Mouse (Mus musculus) gastrocnemius, adult 2 months (tissue): ENCODE measurements around the gene Hpse2. TPM values are rescaled to one million over a fixed set of nuclear protein-coding genes. Genes with fewer than 3 reads are reported as not detected.

Experiments used
- DNase-seq: peaks from one replicate; pipeline ENCODE4 v3.0.0; 2022
- H3K27ac ChIP-seq: fragments of 200-600 bp; 2 replicates; pipeline ENCODE4 v1.8.1; 2022; ENCODE audit warnings: mild to moderate bottlenecking
- H3K4me3 ChIP-seq: fragments of 200-600 bp; 2 replicates; pipeline ENCODE4 v1.8.1; 2022; ENCODE audit warnings: mild to moderate bottlenecking, moderate library complexity
- CTCF ChIP-seq: fragments of 200-600 bp; IDR thresholded peaks from 2 replicates; pipeline ENCODE4 v1.8.1; 2022; ENCODE audit warnings: antibody characterized with exemption, mild to moderate bottlenecking, moderate library complexity
- intact Hi-C: fragments of 180-260 bp; cut with DNase I; formaldehyde crosslinking; loops from one replicate; pipeline ENCODE4 v1.15.1; 2025
- total RNA-seq, 2 experiments: library from RNA; stranded (reverse); gene quantifications; 2 replicates each; pipeline ENCODE4 v1.2.3; 2021

Gene Hpse2
- total RNA-seq, 2 experiments from 2014 or later, result not detected

- intact Hi-C loops, result no loop called here
- no peak overlapping the region for H3K4me3 ChIP-seq
- H3K27ac ChIP-seq, result no peak overlapping the region
- DNase-seq, result no peak
- no peak for TF ChIP-seq CTCF
These were observed 532.5 kb downstream of the Hpse2 start for GRCm38 (mm10) chr19:42855649-42856048.

GRCm38 (mm10) chr19:42850444-42850843 is 537.7 kb downstream of the Hpse2 start:
- Histone ChIP-seq H3K4me3 (no peak overlapping the region), H3K27ac (no peak overlapping the region)
- no peak for TF ChIP-seq CTCF
- DNase-seq, result no peak
- intact Hi-C loops, result no loop called here

GRCm38 (mm10) chr19:42839621-42840294 is 548.4 kb downstream of the Hpse2 start:
- intact Hi-C loops, result no loop called here
- no peak overlapping the region for H3K4me3 ChIP-seq
- H3K27ac ChIP-seq, result no peak overlapping the region
- no peak for TF ChIP-seq CTCF
- no peak for DNase-seq

- intact Hi-C loops, result no loop called here
- no peak for TF ChIP-seq CTCF
- Histone ChIP-seq H3K27ac (no peak overlapping the region), H3K4me3 (no peak overlapping the region)
- DNase-seq, result no peak
These were observed 549.0 kb downstream of the Hpse2 start for GRCm38 (mm10) chr19:42839118-42839517.

GRCm38 (mm10) chr19:42838271-42838670 is 549.9 kb downstream of the Hpse2 start:
- intact Hi-C loops, result no loop called here
- Histone ChIP-seq H3K27ac (no peak overlapping the region), H3K4me3 (no peak overlapping the region)
- no peak for TF ChIP-seq CTCF
- no peak for DNase-seq

GRCm38 (mm10) chr19:42837591-42837990 is 550.6 kb downstream of the Hpse2 start:
- intact Hi-C loops, result no loop called here
- peak; percentile 22 for DNase-seq
- no peak for TF ChIP-seq CTCF
- Histone ChIP-seq H3K27ac (no peak overlapping the region), H3K4me3 (no peak overlapping the region)

GRCm38 (mm10) chr19:42833126-42833525 is 555.0 kb downstream of the Hpse2 start:
- Histone ChIP-seq H3K4me3 (no peak overlapping the region), H3K27ac (no peak overlapping the region)
- intact Hi-C loops, result no loop called here
- no peak for TF ChIP-seq CTCF
- no peak for DNase-seq

- H3K4me3 ChIP-seq, result no peak overlapping the region
- no peak for TF ChIP-seq CTCF
- intact Hi-C loops, result no loop called here
- H3K27ac ChIP-seq, result no peak overlapping the region
- DNase-seq, result no peak
These were observed 555.9 kb downstream of the Hpse2 start for GRCm38 (mm10) chr19:42832251-42832650.

- H3K4me3 ChIP-seq, result no peak overlapping the region
- no peak for TF ChIP-seq CTCF
- intact Hi-C loops, result no loop called here
- no peak for DNase-seq
- no peak overlapping the region for H3K27ac ChIP-seq
These were observed 559.0 kb downstream of the Hpse2 start for GRCm38 (mm10) chr19:42829196-42829595.

- no peak for TF ChIP-seq CTCF
- Histone ChIP-seq H3K4me3 (no peak overlapping the region), H3K27ac (no peak overlapping the region)
- no peak for DNase-seq
- intact Hi-C loops, result no loop called here
These were observed 560.3 kb downstream of the Hpse2 start for GRCm38 (mm10) chr19:42827843-42828242.

- no peak overlapping the region for H3K27ac ChIP-seq
- intact Hi-C loops, result no loop called here
- no peak for TF ChIP-seq CTCF
- no peak overlapping the region for H3K4me3 ChIP-seq
- no peak for DNase-seq
These were observed 568.0 kb downstream of the Hpse2 start for GRCm38 (mm10) chr19:42820109-42820508.

GRCm38 (mm10) chr19:42817761-42818160 is 570.4 kb downstream of the Hpse2 start:
- DNase-seq, result no peak
- no peak for TF ChIP-seq CTCF
- H3K4me3 ChIP-seq, result no peak overlapping the region
- H3K27ac ChIP-seq, result no peak overlapping the region
- intact Hi-C loops, result no loop called here

GRCm38 (mm10) chr19:42816261-42816660 is 571.9 kb downstream of the Hpse2 start:
- no peak for TF ChIP-seq CTCF
- intact Hi-C loops, result no loop called here
- Histone ChIP-seq H3K4me3 (no peak overlapping the region), H3K27ac (no peak overlapping the region)
- no peak for DNase-seq

GRCm38 (mm10) chr19:42810140-42810539 is 578.0 kb downstream of the Hpse2 start:
- TF ChIP-seq CTCF, result no peak
- Histone ChIP-seq H3K4me3 (no peak overlapping the region), H3K27ac (no peak overlapping the region)
- intact Hi-C loops, result no loop called here
- DNase-seq, result no peak

GRCm38 (mm10) chr19:42809491-42809890 is 578.7 kb downstream of the Hpse2 start:
- Histone ChIP-seq H3K4me3 (no peak overlapping the region), H3K27ac (0 out of 2 replicates have a peak overlapping the region, but pooled peaks have one; percentile 20)
- intact Hi-C loops, result no loop called here
- DNase-seq, result no peak
- TF ChIP-seq CTCF, result no peak
